Comparison of ENCODE assay signal across 14 mouse cellular contexts in the genomic region with DNA sequence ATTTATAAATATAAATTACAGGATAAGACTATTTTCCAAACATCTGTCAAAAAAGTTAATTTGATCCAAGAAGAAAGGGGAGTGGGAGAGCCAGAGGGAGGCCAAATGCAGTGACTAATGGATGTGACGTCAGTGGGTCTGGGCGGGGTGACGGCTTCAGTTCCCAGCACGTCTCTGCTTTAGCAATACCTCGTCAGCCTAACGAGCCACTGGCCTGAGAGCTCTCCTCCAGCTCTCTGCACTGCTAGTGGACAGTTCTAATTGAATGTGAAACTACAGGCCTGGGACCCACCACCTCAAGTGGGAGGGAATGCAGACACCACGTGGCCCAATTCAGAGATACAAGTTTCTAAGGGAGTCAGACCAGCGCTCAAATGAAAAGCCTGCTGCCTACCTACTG.
A peak's percentile ranks its signal among the peaks of the same experiment; 100 is the strongest.
DNase-seq lines count a peak whose midpoint lies in the region; ATAC-seq and TF ChIP-seq lines count a peak whose summit lies in the region.
"Had no signal": no experiment of that assay in that cellular context is flagged by ENCODE, and none has a peak within 500 bp of the region (broad histone marks: within the 10 kb centered on the region; RNA-seq: fewer than 3 reads in every experiment).

No protein-coding gene starts in this region.

- H3K9ac ChIP-seq in midbrain, embryonic 11.5 days (ENCODE audit: low read length) = no peak overlapping the region
- no peak overlapping the region for H3K9ac ChIP-seq in midbrain, embryonic 14.5 days (replicated peaks; ENCODE audit: low read length)
- H3K9ac ChIP-seq in heart, embryonic 15.5 days = no peak overlapping the region
- H3K9ac ChIP-seq: liver, embryonic 12.5 days; midbrain, embryonic 12.5 days had no signal

- intact Hi-C loops in gastrocnemius, adult 2 months (cut with DNase I) = loop anchor here (5.0 kb wide), 2 partner anchors 240 to 335 kb away; a partner anchor contains a TSS

- no peaks in the 10 kb centered on the region for H3K36me3 ChIP-seq in midbrain, embryonic 11.5 days (ENCODE audit: control insufficient read depth, insufficient read depth, low read length)
- H3K36me3 ChIP-seq in midbrain, embryonic 14.5 days (ENCODE audit: control insufficient read depth, insufficient read depth, low read length) = no peaks in the 10 kb centered on the region
- no peaks in the 10 kb centered on the region for H3K36me3 ChIP-seq in heart, embryonic 15.5 days
- H3K36me3 ChIP-seq: liver, embryonic 12.5 days; midbrain, embryonic 12.5 days had no signal

- WGBS in midbrain, embryonic 11.5 days = 76% methylated on average over 8 of the region's 8 CpGs
- 69% methylated on average over 8 of the region's 8 CpGs for WGBS in midbrain, embryonic 14.5 days
- WGBS in heart, embryonic 15.5 days = 34% methylated on average over 8 of the region's 8 CpGs

- peak; percentile 48 for DNase-seq in gastrocnemius, adult 2 months
- DNase-seq in gastrocnemius, postnatal 25 days = no peak
- DNase-seq in midbrain, embryonic 11.5 days (ENCODE audit: low spot score, missing footprints) = peak; percentile 17
- no peak for DNase-seq in midbrain, embryonic 14.5 days
- DNase-seq in lung, postnatal 4 days = peak; percentile 57 to 71
- no peak for DNase-seq in layer of hippocampus, adult 9-10 months (ENCODE audit: low spot score)
- DNase-seq: adrenal gland, postnatal 25 days; cerebellum, adult 11-12 months; spleen, adult 18-20 months; thymus, postnatal 36 days had no signal

- H3K9me3 ChIP-seq in midbrain, embryonic 11.5 days (ENCODE audit: control insufficient read depth, low read length) = no peaks in the 10 kb centered on the region
- no peaks in the 10 kb centered on the region for H3K9me3 ChIP-seq in midbrain, embryonic 14.5 days (ENCODE audit: control insufficient read depth, low read length)
- H3K9me3 ChIP-seq in heart, embryonic 15.5 days (replicated peaks) = no peaks in the 10 kb centered on the region
- H3K9me3 ChIP-seq: liver, embryonic 12.5 days; midbrain, embryonic 12.5 days had no signal

- H3K27me3 ChIP-seq in midbrain, embryonic 11.5 days (ENCODE audit: control insufficient read depth, insufficient read depth, low read length) = no peaks in the 10 kb centered on the region
- H3K27me3 ChIP-seq in midbrain, embryonic 14.5 days (ENCODE audit: control insufficient read depth, insufficient read depth, low read length) = no peaks in the 10 kb centered on the region
- H3K27me3 ChIP-seq in heart, embryonic 15.5 days = no peaks in the 10 kb centered on the region
- H3K27me3 ChIP-seq: liver, embryonic 12.5 days; midbrain, embryonic 12.5 days had no signal

- no peak for ATAC-seq in midbrain, embryonic 11.5 days (ENCODE audit: low FRiP score)
- ATAC-seq in midbrain, embryonic 14.5 days (ENCODE audit: low FRiP score, low TSS enrichment) = no peak
- ATAC-seq in heart, embryonic 15.5 days (replicated peaks; ENCODE audit: insufficient number of reproducible peaks, insufficient read depth, low FRiP score, low read depth) = peak; percentile 48
- no peak for ATAC-seq in inflammation-experienced regulatory T-cells, adult 6 months
- ATAC-seq: liver, embryonic 12.5 days had no signal

- no peak overlapping the region for H3K4me2 ChIP-seq in midbrain, embryonic 11.5 days
- H3K4me2 ChIP-seq in midbrain, embryonic 14.5 days (ENCODE audit: low read length) = no peak overlapping the region
- H3K4me2 ChIP-seq in heart, embryonic 15.5 days = no peak overlapping the region
- H3K4me2 ChIP-seq: liver, embryonic 12.5 days; midbrain, embryonic 12.5 days had no signal

- H3K27ac ChIP-seq in gastrocnemius, adult 2 months = peak overlapping the region; percentile 43; the same call in 1 of the 2 replicates
- H3K27ac ChIP-seq in midbrain, embryonic 11.5 days (ENCODE audit: low read depth, low read length) = no peak overlapping the region
- H3K27ac ChIP-seq in midbrain, embryonic 14.5 days (replicated peaks; ENCODE audit: low read depth, low read length) = no peak overlapping the region
- H3K27ac ChIP-seq in heart, embryonic 15.5 days = no peak overlapping the region; the same call in 1 of the 2 replicates
- H3K27ac ChIP-seq: liver, embryonic 12.5 days; midbrain, embryonic 12.5 days had no signal

- H3K4me1 ChIP-seq in midbrain, embryonic 11.5 days (ENCODE audit: control insufficient read depth, insufficient read depth, low read length) = no peaks in the 10 kb centered on the region
- no peaks in the 10 kb centered on the region for H3K4me1 ChIP-seq in midbrain, embryonic 14.5 days (ENCODE audit: control insufficient read depth, insufficient read depth, low read length)
- H3K4me1 ChIP-seq in heart, embryonic 15.5 days (replicated peaks) = peaks cover 6% of the 10 kb centered on the region; the same call in 1 of the 2 replicates

- no peak for TF ChIP-seq CTCF in gastrocnemius, adult 2 months (IDR thresholded peaks at IDR 0.05)

- no peak overlapping the region for H3K4me3 ChIP-seq in gastrocnemius, adult 2 months
- no peak overlapping the region for H3K4me3 ChIP-seq in midbrain, embryonic 11.5 days (ENCODE audit: low read depth, low read length)
- H3K4me3 ChIP-seq in midbrain, embryonic 14.5 days (replicated peaks; ENCODE audit: low read depth, low read length) = no peak overlapping the region
- H3K4me3 ChIP-seq in heart, embryonic 15.5 days = no peak overlapping the region
- H3K4me3 ChIP-seq: liver, embryonic 12.5 days; midbrain, embryonic 12.5 days had no signal

Comparison
In these comparisons a context has a peak if more than half of its experiments do, and no peak if none do; other contexts are left out.
1. DNase-seq: peak in gastrocnemius, adult 2 months (single experiment), midbrain, embryonic 11.5 days (single experiment) and lung, postnatal 4 days (2 of 2); none in gastrocnemius, postnatal 25 days (single experiment), midbrain, embryonic 14.5 days (single experiment) and layer of hippocampus, adult 9-10 months (single experiment).